Mouse (Mus musculus) liver, embryonic 14.5 days (tissue): ENCODE data around the gene Tnfrsf1a. TPM values are rescaled to one million over a fixed set of nuclear protein-coding genes. Genes with fewer than 3 reads are reported as not detected.
A peak's percentile ranks its signal among the peaks of the same experiment; 100 is the strongest.

Source experiments
- ATAC-seq: fragments of 200-750 bp; cut with Nextera tagmentation; 2 replicates; pipeline ENCODE4 v1.8.0; 2017; ENCODE audit warnings: moderate number of reproducible peaks, mild to moderate bottlenecking, moderate library complexity; ENCODE audit not compliant: insufficient read depth
- DNase-seq, 3 experiments: peaks; one replicate each; pipeline ENCODE4 v3.0.0-alpha.2; 2012 to 2013; ENCODE audit warnings: low read depth in 3 of 3, low spot score in 3 of 3
- H3K27ac ChIP-seq: fragments of 300-500 bp; sonication (generic); 2 replicates; pipeline ENCODE4 v1.5.1; 2014; ENCODE audit warnings: moderate library complexity, mild to moderate bottlenecking, control low read depth, inconsistent platforms
- H3K27me3 ChIP-seq: fragments of 300-500 bp; sonication (generic); 2 replicates; pipeline ENCODE4 v1.6.1; 2014; ENCODE audit warnings: mild to moderate bottlenecking, low read length, moderate library complexity; ENCODE audit not compliant: control insufficient read depth, insufficient read depth
- H3K36me3 ChIP-seq: fragments of 300-500 bp; sonication (generic); replicated peaks from 2 replicates; pipeline ENCODE4 v1.6.1; 2014; ENCODE audit warnings: low read depth; ENCODE audit not compliant: control insufficient read depth, insufficient read depth
- H3K4me1 ChIP-seq, 2 experiments: fragments of 200-500 bp in 1 of 2; fragments of 300-500 bp in 1 of 2; sonication (generic) in 1 of 2; replicated peaks; 2 replicates each; pipeline ENCODE4 v1.6.1; 2012 to 2014; ENCODE audit warnings: antibody characterized with exemption in 1 of 2, inconsistent platforms in 1 of 2, low read length in 1 of 2; ENCODE audit not compliant: control insufficient read depth in 2 of 2, insufficient read depth in 2 of 2
- H3K4me2 ChIP-seq: fragments of 300-500 bp; sonication (generic); 2 replicates; pipeline ENCODE4 v1.6.1; 2014; ENCODE audit warnings: low read depth, mild to moderate bottlenecking, control low read depth, moderate library complexity
- H3K4me3 ChIP-seq, 2 experiments: fragments of 200-500 bp in 1 of 2; fragments of 300-500 bp in 1 of 2; sonication (generic) in 1 of 2; 2 replicates each; pipeline ENCODE4 v1.5.1; 2012 to 2014; ENCODE audit warnings: low read depth in 2 of 2, low read length in 2 of 2, mild to moderate bottlenecking in 2 of 2, control low read depth in 1 of 2, inconsistent platforms in 1 of 2, moderate library complexity in 1 of 2; ENCODE audit not compliant: insufficient read depth in 1 of 2
- H3K9ac ChIP-seq: fragments of 300-500 bp; sonication (generic); replicated peaks from 2 replicates; pipeline ENCODE4 v1.6.1; 2014; ENCODE audit warnings: mild to moderate bottlenecking, control low read depth, moderate library complexity
- H3K9me3 ChIP-seq: fragments of 300-500 bp; sonication (generic); 2 replicates; pipeline ENCODE4 v1.6.1; 2016; ENCODE audit warnings: low read length, mixed read lengths; ENCODE audit not compliant: control insufficient read depth
- CTCF ChIP-seq: IDR thresholded peaks from 2 replicates; pipeline ENCODE4 v1.5.1; 2016; ENCODE audit warnings: antibody characterized with exemption, low read depth, control low read depth
- EP300 ChIP-seq: IDR thresholded peaks from 2 replicates; pipeline ENCODE4 v1.6.1; 2016; ENCODE audit warnings: antibody characterized with exemption, low read depth
- WGBS: fragments of 180-500 bp; shearing (Covaris S2); extraction: QIAGEN DNeasy Blood & Tissue Kit; methylation state at CpG from one replicate; pipeline ENCODE4 v1.1.7; 2014; ENCODE audit not compliant: insufficient replicate concordance; 5-methylcytosine and 5-hydroxymethylcytosine counted together
- polyA plus RNA-seq, 2 experiments: library from polyadenylated mRNA; depleted of rRNA in 1 of 2; stranded (reverse) in 1 of 2; unstranded in 1 of 2; fragments of >200 nt; fragmentation: Nextera tagmentation in 1 of 2; extraction: Ambion mirVana in 1 of 2; gene quantifications; 2 replicates each; pipeline versions ENCODE4 v1.2.1 to v1.2.3; 2012 to 2014

Gene Tnfrsf1a
- polyA plus RNA-seq, 2 experiments, result 16.8 to 21.1 TPM

DNA sequence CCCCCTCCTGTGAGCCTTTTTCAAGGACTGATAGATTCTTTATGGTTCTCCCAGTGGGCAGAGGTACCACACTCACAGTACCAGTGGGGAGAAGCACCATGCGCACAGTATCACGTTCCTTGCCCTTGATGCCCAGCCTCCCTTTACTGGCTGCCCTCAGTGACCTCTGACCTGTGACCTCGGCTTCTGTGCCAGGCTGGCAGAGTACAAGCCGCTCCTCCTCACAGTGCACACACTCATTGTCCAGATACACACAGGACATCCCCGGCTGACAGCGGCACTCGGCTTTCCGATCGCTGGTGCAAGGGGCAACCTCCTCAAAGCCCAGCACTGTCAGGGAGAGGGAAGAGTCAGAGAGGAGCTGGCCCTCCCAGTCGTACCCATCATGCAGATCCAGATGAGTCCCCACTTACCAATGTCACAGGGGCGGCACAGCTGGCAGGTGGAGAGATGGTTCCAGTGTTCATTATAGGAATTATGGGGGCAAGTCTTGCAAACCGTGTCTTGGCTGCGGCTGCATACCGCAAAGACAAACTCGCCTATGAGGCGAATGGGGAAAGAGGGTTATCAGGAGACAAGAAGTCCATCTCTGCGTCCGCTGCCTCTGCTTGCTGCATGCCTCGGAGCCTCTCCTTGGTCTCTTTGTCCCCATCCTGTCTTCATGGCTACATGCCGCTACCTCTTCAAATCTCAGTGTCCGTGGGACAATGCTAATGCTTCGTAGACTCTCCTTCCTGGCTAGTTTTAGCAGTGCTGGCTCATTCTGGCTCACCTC lies 36.4 kb upstream of the Tnfrsf1a start:
- Histone ChIP-seq H3K27ac (no peak overlapping the region), H3K9ac (no peak overlapping the region), H3K4me3 (peak overlapping the region; percentile 56 to 67), H3K27me3 (peaks cover 2% of the 10 kb centered on the region; the same call in 1 of the 2 replicates), H3K4me1 (peaks cover 0 to 4% of the 10 kb centered on the region in 2 experiments; a peak in 1 of 4 replicates), H3K36me3 (no peaks in the 10 kb centered on the region; the same call in 1 of the 2 replicates), H3K9me3 (no peaks in the 10 kb centered on the region), H3K4me2 (peak overlapping the region; percentile 52)
- TF ChIP-seq CTCF (no peak), EP300 (no peak)
- ATAC-seq (no peak), DNase-seq (no peak)
- WGBS, result 49% methylated on average over 22 of the region's 22 CpGs

DNA sequence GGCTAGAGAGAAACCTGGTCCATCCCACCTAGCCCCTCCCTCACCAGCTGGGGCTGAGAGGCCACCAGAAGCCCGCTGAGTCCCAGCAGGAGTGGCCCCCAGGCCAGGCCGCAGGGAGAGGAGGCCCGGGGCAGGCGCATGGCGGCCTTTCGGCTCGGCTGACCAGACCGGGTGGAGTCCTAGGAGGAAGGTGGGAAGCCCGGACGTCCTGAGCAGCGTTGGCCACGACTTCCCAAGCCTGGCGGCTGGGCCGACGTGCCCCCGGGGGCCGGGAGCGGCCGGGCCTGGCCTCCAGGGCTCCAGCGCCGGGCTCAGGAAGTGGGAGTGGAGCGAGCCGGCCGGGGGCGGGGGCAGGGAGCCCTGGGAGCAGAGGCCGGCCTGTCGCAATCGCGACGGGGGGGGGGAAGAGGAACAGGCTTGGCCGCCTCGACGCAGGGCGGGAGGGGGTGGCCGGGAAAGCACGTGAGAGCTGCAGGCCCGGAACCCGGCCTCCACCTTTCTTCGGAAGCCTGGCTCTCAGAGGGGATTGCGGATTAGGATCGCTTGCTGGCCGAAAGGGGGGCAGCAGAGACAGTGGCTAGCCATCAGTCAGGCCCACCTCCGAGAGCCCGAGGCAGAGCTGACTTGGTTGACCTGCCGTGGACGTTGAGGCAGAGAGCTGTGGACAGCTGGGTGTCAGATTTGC lies 35.5 kb upstream of the Tnfrsf1a start, which contains the start of gene Ltbr:
TSS of gene Ltbr (minus strand) at position 340 of the 685 bp plus-strand sequence.
- TF ChIP-seq CTCF, result no peak
- no peak for TF ChIP-seq EP300
- H3K4me3 ChIP-seq, result peak within 1 kb of the TSS; percentile 56 to 67
- H3K9ac ChIP-seq, result peak within 1 kb of the TSS; percentile 50
- peak; percentile 83 for ATAC-seq
- H3K36me3 ChIP-seq, result no peaks in the 10 kb centered on the region; the same call in 1 of the 2 replicates
- H3K4me2 ChIP-seq, result peak within 1 kb of the TSS; percentile 52
- peak; percentile 37 to 43 (median 38) for DNase-seq
- no peak within 1 kb of the TSS for H3K27ac ChIP-seq
- 1% methylated on average over 40 of the region's 46 CpGs for WGBS
- peaks cover 2% of the 10 kb centered on the region; the same call in 1 of the 2 replicates for H3K27me3 ChIP-seq
- H3K4me1 ChIP-seq, result peaks cover 0 to 4% of the 10 kb centered on the region in 2 experiments; a peak in 1 of 4 replicates
- no peaks in the 10 kb centered on the region for H3K9me3 ChIP-seq

DNA sequence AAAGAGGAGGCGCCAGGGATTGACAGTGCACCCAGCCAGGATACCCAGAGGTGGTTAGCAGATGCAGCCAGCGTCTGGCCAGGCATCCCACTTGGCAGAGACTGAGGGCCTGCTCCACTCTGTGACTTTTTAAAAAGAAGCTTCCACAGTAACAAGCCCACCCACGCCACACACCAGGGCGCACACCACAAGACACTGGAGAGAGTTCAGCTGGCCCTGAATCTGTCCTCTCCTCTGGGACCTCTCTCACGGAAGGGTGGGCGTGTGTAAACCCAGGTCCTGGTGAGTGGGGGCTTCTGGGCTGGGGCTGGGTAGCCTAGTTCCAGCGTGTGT lies 35.0 kb upstream of the Tnfrsf1a start:
- Histone ChIP-seq H3K36me3 (no peaks in the 10 kb centered on the region; the same call in 1 of the 2 replicates), H3K27ac (no peak overlapping the region), H3K4me3 (peak overlapping the region in 1 of 2 experiments; percentile 56; a peak in 2 of 4 replicates), H3K4me1 (peaks cover 0 to 4% of the 10 kb centered on the region in 2 experiments; a peak in 1 of 4 replicates), H3K4me2 (peak overlapping the region; percentile 52), H3K9ac (no peak overlapping the region; the same call in 1 of the 2 replicates), H3K9me3 (no peaks in the 10 kb centered on the region), H3K27me3 (peaks cover 2% of the 10 kb centered on the region; the same call in 1 of the 2 replicates)
- WGBS, result 44% methylated on average over 7 of the region's 7 CpGs
- TF ChIP-seq EP300, result no peak
- no peak for TF ChIP-seq CTCF
- ATAC-seq (no peak), DNase-seq (no peak)

DNA sequence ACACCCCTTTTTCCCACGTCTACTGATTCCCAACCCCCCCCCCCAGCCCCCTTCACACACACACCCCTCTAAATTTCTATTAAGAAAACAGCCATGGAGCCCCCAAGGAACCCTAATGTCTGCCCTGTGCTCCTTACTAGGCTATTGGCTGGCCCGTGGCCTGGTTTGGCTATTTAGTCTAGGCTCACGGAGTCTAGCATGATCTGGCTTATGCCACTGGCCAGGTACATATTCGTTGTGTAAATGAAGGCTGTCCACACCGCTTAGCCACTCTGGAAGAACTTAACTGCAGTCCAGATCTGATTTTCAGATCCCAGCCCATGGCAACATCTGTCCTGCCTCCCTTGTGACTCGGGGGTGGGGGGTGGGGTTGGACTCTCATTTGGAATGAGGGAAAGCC lies 34.4 kb upstream of the Tnfrsf1a start:
- no peak overlapping the region for H3K27ac ChIP-seq
- H3K36me3 ChIP-seq, result no peaks in the 10 kb centered on the region; the same call in 1 of the 2 replicates
- H3K4me1 ChIP-seq, result peaks cover 0 to 4% of the 10 kb centered on the region in 2 experiments; a peak in 1 of 4 replicates
- DNase-seq (no peak), ATAC-seq (no peak)
- no peak overlapping the region for H3K4me2 ChIP-seq
- H3K9me3 ChIP-seq, result no peaks in the 10 kb centered on the region
- no peak overlapping the region for H3K4me3 ChIP-seq
- no peak for TF ChIP-seq CTCF
- no peak for TF ChIP-seq EP300
- H3K9ac ChIP-seq, result no peak overlapping the region
- H3K27me3 ChIP-seq, result peaks cover 2% of the 10 kb centered on the region; the same call in 1 of the 2 replicates
- whole genome bisulfite sequencing, result 49% methylated on average over 6 of the region's 6 CpGs

DNA sequence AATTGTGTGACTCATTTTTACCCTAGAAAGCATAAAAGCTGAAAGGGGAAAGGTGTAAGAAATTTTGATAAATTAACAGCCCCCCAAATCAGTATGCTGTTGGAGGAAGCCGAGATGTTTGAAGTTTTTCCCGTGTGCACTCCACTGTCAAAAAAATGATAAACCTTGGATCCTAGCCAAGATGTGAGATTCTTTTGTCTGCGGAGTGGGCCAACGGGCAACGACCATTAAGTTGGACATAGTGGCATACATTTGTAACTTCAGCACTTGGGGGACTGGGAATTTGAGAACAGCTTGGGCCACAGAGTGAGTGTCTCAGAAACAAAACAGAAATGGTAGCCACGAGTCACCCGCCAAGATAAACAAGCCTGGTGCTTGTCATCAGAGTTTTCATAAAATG lies 32.1 kb upstream of the Tnfrsf1a start:
- Histone ChIP-seq H3K36me3 (no peaks in the 10 kb centered on the region), H3K27ac (no peak overlapping the region), H3K4me3 (no peak overlapping the region), H3K27me3 (peaks cover 9% of the 10 kb centered on the region), H3K9me3 (no peaks in the 10 kb centered on the region), H3K9ac (no peak overlapping the region), H3K4me1 (peaks cover 0 to 4% of the 10 kb centered on the region in 2 experiments; a peak in 1 of 4 replicates), H3K4me2 (no peak overlapping the region)
- ATAC-seq (no peak), DNase-seq (no peak)
- TF ChIP-seq CTCF (no peak), EP300 (no peak)
- 59% methylated on average over 7 of the region's 7 CpGs for WGBS
